Mouse (Mus musculus): ENCODE measurements around the gene Mafg. TPM values are rescaled to one million over a fixed set of nuclear protein-coding genes. Genes with fewer than 3 reads are reported as not detected.

The Mafg gene
- total RNA-seq, 2 experiments from 2014 or later: 50.4 to 78.6 TPM

DNA sequence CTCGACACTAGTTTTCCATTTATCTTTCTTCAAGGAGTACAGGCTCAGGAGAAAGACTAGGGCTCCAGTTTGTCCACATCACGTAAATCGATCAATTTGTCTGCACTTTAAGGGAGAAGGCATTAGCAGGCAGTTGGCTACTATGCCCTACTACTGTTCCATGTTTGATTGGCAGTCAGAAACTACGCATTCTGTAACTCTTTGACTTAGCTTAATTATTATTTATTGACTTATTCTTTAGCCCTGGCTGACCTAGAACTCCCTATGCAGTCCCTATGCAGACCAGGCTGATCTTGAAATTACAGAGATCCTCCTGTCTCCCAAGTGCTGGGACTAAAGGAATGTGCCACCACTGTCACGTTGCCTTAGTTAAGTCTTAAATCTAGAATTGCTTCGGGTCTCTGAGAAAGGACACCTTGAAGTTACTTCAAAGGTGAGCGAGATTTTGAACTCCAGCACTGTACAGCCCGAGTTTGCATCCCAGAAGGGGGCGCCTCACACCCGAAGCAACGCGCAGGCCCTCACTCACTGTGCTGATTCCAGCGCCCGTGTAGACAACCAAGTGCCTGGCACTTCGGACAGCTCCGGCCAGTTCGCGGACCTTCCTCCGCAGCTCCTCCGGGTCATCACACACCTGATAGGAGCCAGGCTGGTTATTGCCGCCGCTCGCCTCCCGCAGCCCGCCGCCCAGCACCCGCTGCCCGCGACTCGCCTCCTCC, 9.3 kb downstream of the Mafg start:
- peak; percentile 83 to 84 for DNase-seq

DNA sequence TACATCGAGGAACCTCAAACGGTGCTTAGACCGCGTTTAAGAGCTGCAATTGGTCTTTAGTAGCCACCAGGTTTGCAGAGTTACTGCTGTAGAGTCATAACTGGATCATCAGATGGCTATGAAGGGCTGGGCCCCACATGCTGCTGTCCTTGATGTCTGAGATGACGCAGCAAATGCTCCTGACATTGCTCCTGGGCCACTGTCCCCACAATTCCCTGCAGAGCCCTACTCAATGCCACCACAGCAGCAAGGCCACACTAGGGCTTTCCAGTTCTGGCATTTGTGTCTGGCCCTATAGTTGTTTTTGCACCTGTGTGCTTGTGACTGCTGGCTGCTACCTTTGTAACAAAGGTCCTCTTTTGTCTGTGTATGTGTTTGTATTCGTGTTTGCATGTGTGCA, 10.6 kb downstream of the Mafg start:
- peak; percentile 57 to 72 for DNase-seq

DNA sequence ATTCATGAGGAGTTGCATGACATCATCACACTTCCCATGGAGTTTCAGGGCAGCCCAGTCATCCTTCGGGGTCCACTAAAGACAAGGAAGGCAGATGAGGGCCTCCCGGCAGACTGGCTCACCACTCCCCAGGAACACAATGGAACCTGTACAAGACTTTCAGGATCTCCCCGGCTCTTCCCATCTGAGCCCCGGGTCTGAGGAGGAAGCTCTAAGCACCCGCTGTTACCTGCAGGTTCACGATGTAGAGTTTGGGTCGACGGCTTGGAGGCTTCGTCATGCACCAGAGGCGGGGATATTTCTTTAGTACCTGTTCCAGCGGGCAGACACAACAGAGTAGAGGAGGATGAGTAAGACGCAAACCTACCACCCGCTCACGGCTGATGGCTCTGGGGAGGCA, 13.2 kb downstream of the Mafg start:
- no peak for DNase-seq

DNA sequence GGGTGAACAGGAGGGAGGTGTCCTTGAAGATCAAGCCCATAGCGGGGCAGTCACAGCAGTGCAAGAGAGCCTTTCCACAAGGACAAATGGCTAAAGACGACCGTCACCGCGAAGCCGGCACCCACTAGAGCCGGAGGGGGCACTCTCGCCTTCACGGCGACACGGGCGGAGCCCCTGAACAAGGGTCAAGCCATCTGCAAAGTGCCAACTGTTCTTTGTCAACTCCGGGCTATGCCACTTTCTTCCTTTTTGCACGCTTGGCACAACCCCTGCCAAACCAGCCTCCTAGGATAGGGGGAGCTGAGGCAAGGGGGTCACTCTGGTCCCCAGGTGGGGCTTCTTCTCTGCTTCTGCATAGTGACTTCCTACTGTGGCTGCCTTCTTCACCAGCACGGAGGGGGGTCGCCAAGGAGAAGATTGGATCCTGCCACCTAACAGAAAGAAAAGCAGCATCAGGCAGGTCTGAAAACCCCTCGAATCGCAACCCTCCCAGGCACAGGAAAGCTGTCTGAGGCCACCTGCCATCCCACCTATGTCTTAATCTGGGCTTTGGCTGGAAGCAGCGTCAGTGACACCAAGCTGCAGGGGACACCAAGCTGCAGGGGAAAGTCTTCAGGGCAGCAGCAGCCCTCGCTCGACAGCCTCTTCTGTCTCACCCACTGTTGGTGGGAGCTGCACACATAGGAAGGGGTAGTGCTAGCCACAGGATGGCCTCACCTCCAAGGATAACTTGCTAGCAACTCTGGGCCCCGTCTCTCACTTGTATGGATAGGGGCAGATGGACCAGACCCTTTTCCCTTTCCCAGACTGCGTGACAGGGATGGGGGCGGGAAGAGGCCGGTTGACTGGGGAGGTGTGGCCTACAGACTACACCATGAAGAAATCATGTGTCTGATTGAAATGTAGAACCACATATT, 14.5 kb downstream of the Mafg start:
- DNase-seq: peak in 1 of 2 experiments; percentile 28

DNA sequence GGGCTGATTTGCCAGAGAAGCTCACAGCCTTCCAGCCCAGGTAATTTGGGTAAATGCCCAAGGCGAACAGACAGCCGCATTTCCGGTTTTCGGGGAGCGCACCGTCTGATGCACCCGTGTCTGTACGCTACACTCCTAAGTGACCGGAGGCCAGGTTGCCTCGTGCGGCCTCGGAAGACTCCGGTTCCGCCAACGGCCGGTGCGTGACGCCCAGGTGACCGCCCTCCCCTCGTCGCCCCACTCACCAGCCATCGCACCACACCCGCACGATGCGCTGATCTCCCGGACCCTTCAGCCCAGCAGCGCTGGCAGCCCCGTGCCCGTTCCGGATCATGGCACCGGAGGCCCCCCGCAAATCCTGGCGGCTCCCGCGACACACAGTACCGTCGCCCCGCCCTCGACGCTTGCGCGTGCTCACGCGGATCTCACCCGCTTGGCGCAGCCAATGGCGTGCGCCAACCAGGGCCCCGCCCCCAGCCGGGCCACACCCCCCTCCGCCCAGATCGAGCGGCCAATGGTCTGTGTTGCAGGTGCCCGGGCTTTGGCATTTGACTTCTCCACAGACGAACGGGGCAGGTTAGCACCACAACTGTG, 15.8 kb downstream of the Mafg start, which contains the start of gene Pcyt2:
Pcyt2 (minus strand) TSS at position 418 of the 594 bp plus-strand sequence.
- peak; percentile 96 to 98 for DNase-seq

DNA sequence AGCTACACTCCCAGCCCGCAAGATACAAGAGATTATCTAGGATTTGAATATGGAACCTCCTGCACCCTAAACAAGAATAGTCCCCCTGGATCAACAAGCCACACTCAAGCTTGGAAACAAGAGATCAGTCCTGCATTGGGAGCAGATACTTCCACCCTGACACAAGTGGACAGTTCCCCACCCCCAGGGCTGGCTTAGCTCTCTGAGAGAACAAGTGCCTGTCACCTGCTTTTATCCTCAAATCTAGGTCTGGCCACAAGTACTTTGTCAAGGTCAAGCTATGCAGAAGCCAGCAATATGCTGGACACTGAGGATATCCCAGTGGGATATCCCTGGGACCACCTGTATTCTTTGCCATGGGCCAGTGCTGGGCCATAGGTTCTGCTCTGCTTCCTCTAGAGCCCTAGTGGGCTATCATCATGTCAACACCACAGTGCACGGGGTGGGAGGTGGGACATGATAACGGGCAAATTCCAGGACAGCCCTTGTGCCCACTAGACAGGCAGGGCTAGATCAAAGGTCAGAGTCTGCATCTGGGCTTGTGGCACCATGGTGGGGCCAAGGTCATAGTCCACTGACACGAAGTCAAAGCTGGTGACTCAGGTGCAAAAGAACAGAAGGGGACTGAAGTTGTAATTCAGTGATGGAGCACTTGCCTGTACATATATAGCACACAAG, 16.6 kb downstream of the Mafg start:
- DNase-seq: peak in 1 of 2 experiments; percentile 44

DNA sequence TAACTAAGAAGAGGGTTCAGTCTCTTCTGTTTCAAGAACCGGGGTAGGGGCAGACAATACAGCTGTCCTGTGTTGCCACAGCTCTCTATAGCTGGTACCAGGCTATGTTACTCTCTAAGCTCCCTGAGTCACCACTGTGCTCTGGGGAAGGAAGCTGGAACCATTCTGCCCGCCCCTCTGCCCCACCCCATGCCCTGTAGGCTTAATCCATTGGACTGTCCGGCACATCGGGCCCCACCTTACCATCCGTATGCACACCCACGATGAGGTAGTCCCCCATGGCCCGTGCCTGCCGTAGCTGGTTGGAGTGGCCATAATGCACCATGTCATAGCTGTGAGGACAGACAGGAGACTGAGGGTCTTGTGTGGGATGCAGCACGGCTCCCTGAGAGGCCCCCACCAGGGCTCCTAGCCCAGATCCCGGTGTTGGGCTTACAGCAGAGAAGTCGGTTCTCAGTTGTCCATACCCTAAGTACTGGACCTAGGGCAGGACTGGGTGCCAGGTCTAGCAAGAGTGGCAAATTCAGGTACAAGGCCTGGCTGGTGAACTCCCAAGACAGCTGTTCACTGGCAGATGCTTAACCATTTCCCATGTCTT, 17.7 kb downstream of the Mafg start:
- no peak for DNase-seq

DNA sequence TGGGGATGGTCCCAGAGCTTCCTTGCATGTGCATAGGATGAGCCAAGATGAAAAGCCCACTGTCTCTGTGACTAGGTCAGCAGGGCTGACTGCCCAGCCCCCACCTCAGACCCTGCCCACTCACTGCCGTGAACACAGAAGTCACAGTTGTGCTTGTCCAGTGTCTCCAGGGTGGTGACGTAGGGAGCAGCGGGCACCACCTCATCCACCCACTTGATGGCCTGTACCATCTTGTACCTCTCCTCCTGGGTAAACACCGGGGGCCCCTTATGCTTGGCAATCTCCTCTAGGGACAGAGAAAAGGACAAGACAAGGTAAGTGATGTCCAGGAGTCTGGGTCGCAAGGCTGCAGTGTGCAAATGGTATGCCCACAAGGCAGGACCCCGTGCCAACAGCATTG, 18.2 kb downstream of the Mafg start:
- no peak for DNase-seq

DNA sequence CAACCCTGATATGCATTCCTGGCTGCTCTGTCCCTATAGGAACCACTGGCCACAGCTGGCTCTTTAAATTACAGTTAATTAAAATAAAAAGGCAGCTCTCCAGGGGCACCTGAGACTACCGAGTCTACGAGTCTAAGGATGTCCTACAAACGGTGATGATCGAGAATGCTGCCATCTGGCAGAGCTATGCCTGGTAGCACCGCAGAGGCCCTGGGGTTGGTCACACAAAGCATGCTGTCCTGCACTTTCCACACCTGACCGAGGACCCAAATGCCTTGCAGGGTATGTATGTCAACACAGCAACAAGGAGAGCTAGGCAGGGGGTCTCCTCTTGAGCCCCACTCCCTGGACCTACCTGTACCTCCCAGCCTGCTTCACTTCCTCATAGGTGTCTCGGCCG, 19.4 kb downstream of the Mafg start:
- DNase-seq: no peak

DNA sequence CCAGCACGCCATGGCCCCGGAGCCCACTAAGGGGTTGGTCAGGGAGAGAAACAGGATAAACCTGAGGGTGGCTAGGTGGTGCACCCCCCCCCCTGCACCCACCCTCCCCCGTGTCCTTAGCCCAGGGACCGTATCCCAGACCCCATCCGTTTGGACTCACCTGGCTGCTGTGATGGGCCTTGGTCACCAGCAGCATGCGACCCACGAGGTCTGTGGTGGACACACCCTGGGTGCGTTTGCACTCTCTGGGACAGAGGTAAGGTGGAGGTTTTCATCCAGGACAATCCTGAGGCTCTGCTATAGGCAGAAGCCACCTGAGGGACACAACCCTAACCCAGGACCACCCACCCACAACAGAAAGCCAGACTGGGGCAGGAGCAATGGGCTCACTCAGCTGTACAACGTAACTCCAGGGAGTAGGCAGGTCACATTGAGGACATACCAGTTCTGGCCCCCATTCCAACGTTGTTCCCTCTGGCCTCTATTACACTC, 19.9 kb downstream of the Mafg start:
- DNase-seq: no peak

DNA sequence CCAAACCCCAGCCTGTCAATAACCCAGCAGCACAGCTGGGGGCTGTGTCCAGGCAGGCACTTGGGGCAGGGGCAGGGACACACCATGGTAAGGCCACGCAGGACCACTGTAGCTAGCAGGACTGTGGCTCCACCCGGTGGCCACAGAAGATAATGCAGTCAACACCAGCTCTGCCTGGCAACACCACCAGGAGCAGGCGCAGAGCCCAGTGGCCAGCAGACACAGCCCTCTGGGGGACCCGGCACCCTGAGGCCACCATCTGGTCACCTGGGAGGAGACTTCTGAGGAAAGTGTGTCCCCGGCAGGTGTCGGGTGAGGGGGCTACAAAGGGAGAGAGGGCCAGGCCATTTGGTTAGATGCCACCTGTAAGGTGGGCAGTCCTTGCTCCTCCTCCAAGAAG, 20.6 kb downstream of the Mafg start:
- peak; percentile 81 to 82 for DNase-seq

DNA sequence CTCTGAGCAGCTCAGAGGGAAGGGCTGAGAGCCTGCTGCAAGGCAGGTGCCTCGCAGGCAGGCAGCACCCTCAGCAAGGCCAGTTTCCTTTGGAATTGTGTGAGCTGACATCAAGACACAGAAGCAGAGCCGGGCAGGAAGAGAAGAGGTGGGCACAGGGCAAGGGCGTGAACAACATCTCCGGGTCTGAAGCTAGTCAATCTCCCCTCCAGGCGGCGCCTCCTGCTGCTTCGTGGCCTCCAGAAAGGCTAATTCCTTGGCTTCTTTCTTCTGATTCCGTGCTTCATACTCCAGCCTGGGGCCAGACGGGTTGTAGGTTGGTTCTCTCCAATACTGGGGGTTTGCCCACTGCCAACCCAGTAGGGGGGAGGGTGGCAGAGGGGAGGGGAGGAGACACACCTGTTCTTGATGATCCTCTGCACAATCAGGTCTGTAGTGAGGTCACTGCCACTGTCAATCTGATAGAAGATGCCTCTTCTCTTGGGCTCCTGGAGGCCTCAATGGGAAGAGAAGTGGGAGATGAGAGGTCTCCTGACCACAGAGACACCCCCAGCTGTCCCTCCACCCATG, 22.8 kb downstream of the Mafg start:
- DNase-seq: no peak

DNA sequence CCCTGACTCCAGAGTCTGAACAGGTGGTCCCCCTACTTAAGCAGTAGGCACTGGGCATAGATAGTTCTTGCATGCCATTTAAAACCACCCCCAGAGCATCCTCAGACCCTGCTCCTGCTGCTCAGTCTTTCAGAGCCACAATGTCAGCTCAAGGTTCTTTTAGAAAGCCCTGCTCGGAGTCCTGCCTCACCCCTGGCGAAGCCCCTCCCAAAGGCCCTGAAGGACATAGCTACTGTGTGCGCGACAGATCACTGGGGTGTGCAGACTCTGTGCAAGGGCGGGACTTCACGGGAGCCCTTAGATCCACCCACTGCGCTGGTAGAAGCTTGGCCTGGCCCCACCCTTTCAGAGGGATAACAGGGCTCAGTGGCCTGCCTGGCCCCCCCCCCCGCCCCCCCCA, 24.1 kb downstream of the Mafg start:
- peak; percentile 76 to 77 for DNase-seq

DNA sequence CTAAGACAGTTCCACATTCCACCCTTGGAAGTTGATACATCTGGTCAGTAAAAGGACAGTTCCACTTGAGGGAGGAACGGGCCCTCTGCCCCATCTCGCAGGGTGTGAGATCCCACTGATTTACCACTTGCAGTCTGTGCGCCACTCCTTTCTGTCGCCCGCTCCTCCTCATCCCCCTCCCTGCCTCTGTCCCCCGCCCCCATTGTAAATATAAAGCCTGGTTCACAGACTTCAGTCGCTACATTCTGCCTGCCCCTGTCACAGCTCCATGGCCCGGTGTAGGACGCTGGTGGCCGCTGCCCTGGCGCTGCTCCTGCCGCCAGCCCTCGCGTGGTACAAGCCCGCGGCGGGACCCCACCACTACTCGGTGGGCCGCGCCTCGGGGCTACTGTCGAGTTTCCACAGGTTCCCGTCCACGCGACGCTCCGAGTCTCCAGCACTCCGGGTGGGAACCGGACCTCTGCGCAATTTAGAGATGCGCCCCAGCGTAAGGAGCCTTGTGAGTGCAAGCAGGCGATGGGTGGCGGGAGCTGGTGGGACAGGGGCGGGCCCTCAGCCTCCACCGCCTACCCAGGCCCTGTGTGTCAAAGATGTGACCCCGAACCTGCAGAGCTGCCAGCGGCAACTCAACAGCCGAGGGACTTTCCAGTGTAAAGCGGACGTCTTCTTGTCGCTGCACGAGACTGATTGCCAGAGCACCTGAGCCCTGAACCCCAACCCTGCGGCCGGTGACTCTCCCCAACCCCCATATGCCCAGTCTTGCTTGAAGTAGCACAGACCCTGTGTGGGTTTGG, 25.0 kb downstream of the Mafg start, which contains the start of gene Npb:
Npb (plus strand) TSS at position 237 of the 794 bp plus-strand sequence.
- no peak for DNase-seq

DNA sequence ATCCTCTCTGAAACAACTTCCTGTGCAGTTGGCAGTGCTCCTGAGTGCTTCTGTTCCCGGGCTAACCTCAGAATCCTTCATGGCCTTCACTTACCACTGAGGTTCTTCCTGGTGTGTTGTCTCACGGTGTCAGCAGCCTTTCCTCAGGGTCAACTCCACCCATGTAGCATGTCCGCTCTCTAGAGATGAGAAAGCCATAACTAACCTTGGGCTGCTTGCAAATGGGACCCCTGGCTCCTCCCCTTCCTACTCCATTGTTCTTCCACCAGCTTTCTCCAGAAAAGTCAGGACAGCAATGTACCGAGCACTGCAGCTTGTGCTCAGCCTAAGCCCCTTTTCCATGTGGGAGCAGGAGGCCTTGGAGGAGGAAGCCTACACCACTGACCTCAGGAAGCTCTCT, 26.6 kb downstream of the Mafg start:
- DNase-seq: peak in 1 of 2 experiments; percentile 39

DNA sequence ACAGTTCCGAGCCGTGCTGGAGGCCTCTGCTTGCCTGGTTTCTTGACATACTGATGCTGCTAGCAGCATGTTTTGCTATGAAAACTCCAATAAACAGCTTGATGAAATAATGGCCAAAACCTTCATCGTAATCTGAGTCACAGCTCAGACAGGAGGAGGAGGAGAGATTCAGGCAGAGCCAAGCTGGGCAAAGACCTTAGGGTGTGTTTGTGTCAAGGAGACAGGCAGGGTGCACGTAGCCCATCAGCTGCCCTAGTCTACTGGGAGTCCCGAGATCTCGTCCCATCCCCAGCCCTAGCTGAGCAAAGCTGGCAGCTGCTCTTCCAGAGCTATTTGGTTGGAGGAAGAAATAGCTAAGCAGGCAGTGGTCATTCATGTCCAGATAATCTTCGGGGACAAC, 27.7 kb downstream of the Mafg start:
- DNase-seq: no peak

DNA sequence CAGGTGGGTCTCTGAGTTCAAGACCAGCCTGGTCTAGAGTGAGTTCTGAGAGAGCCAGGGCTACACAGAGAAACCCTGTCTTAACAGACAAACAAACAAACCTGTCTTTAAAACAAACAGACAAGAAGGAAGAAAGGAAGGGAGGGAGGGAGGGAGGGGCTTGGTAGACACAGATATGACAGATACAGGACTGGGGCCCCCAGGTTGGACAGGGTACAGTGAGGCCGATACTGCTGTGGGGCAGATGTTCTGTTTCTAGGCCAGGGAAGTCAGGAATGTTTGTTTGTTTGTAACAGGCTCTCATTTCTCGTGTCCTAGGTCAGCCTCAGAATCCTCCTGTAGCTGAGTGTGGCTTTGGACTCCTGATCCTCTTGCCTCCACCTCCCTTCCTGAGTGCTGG, 29.9 kb downstream of the Mafg start:
- no peak for DNase-seq

DNA sequence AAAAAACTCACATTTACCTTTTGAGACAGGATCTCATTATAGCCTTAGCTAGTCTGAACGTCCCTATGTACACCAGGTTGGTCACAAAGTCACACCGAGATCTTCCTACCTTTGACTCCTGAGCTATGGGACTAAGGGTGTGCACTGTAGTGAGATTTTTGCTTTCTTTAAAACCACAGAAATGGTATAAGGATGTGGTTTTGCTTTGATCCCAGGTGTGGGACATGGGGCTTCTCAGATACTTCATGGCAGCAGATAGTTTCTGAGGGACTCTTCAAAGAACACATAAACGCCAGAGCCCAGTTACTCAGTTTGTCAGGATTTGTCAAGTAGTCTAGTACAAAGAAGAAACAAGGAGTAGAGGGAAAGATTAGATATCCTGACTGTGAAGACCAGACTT, 32.7 kb downstream of the Mafg start:
- DNase-seq: no peak

DNA sequence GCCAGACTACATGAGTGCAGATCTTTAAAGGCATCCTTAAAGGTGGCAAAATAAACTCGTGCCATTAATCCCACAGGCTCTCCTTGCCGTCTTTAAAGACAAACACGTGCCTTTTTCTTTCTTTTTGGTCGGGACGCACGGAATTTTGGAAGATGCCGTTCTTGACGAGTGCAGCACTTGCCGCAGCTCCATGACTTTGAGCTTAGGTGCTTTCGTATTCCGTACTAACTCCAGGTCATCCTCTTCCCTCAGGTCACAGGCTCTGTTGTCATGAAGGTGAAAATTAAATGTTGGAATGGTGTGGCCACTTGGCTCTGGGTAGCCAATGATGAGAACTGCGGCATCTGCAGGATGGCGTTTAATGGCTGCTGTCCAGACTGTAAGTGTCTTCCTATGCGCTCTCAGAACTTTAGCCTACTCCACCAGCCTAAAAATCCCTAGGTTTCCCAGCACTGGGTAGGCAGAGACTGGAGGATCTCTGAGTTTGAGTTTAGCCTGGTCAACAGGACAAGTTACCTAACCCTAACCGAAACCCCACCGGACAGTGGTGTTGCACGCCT, 34.3 kb downstream of the Mafg start:
- no peak for DNase-seq
